Mouse (Mus musculus) frontal cortex, postnatal 25 days (tissue): ENCODE results near the gene Nt5c.
"Not testable (repeated sequence)": the region's sequence is repeated elsewhere in the genome, so short reads cannot be mapped to it uniquely, and the experiment has no call there.

ENCODE experiments used
- DNase-seq, 2 experiments: peaks; one replicate each; pipeline ENCODE4 v3.0.0; 2022; ENCODE audit warnings: low spot score in 2 of 2

The Nt5c gene

DNA sequence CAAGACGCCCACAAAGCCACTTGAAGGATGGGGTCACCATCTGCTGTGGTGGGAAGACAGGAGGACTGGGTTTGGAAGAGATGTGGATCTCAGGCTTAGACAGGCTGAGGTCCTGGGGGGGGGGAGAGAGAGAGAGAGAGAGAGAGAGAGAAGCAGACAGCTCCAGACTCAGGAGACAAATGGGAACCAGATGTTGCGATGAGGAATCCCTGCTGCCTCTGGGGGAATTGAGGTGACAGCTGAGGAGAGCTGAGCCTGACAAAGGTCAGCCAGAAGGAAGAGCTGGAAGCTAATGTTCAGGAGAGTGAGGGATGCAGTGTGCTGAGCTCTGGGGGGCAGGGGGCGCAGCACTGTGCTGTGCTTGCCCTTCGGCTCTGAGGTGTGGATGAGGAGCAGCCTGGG lies 24.4 kb downstream of the Nt5c start:
- no peak for DNase-seq

DNA sequence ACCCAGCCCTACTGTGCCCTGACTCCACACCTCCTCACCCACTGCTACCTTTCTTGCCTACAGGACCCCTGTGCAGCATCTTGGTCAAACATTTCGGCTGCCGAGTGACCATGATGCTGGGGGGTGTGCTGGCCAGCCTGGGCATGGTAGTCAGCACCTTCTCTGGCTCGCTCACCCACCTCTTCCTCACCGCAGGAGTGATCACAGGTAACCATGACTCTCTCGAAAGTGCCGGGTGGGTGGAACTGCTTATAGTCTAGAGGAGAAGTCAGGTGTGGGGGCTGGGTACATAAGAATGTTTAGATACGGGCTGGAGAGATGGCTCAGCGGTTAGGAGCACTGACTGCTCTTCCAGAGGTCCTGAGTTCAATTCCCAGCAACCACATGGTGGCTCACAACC lies 26.8 kb downstream of the Nt5c start:
- DNase-seq: no peak

DNA sequence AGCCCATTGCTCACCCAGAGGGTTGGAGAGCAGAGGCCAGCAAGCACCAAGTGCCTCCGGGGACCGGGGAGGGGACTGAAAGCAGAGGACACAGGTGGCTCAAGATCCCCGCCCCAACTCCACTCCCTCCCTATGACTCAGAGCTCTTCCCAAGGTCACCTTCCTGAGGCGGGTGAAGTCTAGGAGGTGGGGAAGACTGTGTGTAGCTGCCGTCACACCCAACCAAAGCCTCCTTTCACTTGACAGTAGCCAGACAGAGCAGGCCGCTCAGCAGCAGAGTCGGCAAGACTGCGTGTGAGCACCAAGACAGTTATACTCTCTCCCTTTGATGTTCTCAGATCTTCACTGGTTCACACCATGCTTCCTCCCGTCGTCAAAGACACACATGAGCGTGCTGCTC lies 28.3 kb downstream of the Nt5c start:
- no peak for DNase-seq

DNA sequence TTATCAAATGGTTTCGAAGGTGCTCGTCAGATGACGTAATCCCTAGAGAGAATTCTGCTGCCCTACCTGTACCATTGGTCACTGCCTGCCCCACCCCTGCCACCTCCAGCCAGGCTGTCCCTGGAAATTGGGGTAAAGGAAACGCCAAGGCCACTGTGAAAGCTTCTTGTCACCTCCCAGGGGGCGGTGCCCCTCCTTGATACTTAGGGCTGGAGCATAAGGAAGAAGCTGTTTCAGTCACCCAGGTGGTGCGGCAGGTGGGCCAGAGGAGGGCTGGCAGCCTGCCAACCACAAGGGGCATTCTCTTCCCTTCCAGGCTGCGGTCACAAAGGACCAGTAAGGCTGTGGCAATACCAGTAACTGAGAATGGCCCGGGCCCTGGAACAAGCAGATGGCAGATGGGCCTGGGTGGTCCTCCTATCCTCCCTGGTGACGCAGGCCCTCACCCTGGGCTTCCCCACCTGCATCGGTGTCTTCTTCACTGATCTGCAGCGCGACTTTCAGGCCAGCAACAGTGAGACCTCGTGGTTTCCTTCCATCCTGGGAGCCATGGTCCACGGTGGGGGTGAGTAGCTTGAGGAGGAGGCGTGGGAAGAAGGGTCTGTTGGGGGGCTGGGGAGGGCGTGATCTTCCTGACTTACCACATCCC lies 29.3 kb downstream of the Nt5c start, which contains the start of gene Slc16a5:
Gene Slc16a5 (plus strand): TSS at position 232 of the 649 bp plus-strand sequence.
- no peak for DNase-seq

DNA sequence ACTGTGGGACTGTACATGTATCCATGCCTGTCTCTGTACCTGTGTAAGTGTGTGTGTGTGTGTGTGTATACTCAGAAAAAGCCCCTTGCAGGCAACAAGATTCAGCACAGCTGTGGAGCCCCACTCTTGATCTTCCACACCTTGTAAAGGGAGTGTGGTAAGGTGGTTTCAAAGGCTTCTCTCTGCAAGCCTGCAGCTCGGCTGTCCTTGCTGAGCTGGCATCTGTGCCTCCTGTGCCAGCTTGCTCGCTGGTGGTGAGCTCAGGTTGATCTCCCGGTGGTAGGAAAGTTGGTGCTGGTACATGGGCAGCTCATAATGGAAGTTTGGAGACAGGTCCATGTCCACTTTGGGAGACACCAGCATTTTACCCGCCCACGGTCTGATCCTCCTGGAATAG lies 29.8 kb downstream of the Nt5c start:
- no peak for DNase-seq

DNA sequence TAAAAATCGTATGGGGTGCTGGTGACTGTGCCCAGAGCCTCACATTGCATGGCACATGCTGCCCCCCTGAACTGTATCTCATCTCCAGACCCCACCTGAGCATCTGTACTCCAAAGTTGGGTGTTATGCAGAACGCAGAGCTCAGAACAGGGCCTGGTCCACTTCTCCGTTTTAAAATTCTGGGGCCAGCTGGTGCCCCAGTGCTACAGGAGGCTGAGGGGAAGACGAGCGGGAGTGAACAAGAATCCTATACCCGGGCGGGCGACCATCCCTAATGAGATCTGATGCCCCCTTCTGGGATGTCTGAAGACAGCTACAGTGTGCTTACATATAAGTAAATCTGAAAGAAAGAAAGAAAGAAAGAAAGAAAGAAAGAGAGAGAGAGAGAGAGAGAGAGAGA lies 30.7 kb downstream of the Nt5c start:
- DNase-seq: no peak

DNA sequence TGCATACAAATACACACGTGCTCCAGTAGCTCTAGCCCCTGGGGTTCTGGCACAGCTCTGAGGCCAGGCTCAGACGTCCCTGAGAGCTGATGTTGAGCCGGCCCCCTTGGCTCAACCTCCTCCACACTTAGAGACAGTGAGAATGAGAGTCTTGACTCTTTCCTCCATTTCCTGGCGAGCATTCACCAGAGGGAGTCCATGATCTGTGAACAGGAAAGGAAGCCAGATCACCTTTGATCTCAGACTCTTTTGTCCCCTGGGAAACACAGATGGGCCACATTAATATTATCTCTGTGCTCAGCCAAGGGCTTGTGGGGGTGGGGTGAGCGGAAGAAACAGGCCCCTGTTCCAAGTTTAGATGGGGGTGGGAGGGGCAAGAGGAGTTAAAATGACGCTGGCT lies 34.3 kb downstream of the Nt5c start:
- no peak for DNase-seq

DNA sequence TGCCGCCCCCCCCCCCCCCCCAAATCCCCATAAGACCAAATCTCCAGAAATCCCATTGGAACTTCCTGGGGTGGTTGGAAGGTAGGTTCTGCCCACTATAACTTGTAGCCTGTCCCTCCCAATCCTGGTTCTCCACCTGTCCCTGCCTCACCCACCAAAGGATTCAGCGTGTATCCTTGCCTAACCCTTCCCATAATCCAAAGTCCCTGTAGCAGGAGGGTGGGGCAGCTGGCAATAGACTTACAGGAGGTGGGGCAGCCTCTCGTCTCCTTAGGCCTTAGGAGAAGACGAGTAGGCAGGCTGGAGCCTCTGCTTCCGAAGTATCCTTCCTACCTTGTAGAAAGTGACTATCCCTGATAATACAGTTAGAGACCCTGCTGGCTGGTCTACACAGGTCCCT lies 35.5 kb downstream of the Nt5c start:
- no peak for DNase-seq

DNA sequence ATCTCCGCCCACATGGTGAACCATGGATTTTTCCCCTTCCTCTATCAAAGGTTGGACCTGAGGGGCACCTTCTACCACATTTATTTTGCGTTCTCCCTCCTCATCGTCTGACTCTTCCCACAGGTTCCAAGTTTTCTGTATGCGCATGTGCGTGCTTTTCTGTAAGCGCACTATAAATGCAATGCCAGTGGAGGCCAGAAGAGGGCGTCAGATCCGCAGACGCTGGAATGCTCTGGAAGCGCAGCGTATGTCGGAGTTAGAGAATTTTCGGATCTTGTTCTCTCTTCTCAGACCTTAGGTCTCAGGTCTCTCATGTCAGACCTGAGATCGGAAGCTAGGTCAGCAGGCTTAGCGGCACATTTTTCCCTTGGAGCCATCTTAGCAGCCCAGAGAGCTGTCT lies 36.0 kb downstream of the Nt5c start:
- DNase-seq: no peak

DNA sequence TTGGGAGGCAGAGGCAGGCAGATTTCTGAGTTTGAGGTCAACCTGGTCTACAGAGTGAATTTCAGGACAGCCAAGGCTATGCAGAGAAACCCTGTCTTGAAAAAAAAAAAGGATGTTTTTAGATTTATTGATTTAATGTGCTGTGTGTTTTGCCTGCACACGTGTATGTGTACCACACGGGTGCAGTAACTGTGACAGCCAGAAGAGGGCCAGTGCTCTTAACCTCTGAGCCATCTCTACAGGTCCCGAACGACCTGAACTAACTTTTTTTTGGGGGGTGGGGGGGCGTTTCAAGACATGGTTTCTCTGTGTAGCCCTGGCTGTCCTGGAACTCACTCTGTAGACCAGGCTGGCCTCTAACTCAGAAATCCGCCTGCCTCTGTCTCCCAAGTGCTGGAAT lies 36.8 kb downstream of the Nt5c start:
- DNase-seq: not testable (repeated sequence)

DNA sequence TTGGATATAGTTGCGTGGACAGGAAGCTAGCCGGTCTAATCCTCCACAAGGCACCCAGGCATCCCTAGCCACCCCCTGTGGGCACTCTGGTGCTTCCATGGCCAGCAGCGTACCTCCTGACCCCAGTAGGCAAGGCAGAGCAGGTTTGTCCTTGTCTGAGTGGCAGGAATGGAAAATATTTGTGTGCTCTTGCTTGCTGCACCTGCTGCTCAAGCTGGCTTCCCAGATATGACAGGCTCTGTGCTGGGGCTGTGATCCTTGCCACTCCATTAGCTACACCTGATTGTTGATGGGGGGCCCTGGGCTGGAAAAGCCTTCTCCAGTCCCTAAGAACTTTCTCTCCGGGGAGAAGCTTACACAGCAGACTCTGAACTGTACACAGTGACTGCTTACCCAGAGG lies 38.4 kb downstream of the Nt5c start:
- DNase-seq: no peak

DNA sequence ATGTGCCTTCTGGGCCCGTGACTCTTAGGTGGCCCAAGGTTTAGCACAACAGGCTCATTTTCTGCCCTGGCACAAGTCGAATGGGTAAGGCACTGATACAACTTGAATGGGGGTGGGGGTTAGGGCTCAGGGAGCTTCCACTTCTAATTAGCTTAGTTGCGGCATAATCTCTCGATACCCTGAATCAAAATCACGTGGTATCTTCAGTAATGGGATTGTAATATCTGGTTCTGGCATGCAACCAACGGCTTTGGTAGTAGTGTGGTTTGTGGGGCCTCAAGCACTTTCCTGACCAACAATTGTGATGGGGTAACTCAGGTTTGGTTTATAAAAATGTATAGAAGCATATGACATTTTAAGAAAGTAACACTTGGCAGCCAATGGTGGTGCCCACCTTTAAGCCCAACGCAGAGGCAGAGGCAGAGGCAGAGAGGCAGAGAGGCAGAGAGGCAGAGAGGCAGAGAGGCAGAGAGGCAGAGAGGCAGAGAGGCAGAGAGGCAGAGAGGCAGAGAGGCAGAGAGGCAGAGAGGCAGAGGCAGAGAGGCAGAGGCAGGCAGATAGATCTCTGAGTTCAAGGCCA lies 39.3 kb downstream of the Nt5c start:
- DNase-seq: no peak

DNA sequence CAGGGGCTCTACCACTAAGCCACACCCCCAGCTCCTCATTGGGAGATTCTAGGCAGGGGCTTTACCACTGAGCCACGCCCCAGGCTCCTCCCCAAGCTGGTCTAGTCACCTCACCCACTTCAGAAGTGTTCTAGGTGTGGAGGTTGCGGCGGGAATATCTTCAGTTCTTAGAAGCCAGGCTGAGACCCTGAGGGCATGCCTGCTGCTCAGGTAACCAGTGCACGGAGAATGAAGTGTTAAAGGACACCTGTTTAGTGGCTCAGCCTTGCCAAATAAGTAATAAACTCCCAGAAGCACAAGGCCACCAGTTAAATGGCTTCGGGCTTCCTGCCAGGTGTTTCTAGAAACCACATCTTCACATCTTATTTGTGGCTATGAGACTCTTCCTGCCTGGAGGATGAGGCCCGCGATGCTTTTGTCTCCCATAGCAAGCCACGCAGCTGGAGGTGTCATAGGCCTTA lies 39.9 kb downstream of the Nt5c start:
- no peak for DNase-seq

DNA sequence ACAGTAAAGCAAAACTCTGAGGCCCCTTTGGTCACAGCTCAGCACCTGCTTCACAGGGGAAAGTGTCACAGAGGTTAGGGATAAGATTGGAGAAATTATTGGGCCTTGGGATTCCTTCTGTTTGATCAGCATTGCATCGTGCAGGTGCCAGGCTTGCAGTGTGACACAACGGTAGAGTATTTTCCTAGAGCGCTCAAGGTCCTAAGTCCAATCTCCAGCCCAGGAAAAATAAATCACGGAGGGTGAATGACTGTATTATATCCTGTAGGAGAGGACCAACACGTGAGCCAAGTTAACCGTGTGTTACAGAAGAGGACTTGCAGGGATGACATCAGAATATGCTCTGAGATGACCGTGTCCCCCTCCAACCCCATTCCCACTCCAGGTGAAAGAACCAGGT lies 41.5 kb downstream of the Nt5c start:
- DNase-seq: no peak

DNA sequence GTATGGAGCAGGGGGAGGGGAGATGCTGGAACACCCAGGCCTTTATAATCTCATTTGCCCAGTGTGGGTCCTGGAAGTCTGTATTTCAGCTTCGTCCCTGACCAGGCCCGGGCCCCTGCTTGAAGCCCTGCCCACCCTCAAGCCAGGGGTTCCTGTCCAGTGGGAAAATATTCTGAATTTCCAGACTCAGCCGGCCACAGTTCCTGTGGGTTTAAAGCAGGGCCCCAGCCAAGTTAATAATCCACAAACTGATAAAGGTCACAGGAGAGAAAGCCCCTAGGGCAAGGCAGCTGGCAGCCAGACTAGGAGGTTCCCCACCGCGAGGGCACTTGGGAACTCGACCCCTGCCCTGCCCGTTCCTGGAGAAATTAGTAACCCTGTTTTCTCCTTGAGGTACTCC lies 42.7 kb downstream of the Nt5c start:
- DNase-seq: no peak

DNA sequence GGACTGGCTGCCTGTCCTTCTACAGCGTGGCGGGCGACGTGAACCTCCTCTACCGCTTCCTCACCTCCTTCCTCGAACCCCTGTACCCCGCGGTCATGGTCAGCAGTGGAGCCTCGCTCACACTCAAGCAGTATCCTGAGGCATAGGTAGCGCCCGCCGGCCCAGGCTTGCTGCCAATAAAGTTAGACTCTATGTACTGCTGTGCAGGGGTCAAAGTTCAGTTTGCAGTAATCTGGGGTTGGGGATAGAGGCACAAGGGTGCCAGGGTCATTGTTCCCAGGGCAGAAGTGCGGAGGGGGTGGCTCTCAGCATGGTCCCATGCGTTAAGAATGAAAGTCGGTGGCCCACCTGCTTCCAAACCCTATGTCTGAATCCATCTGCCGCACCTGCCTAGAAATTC lies 43.6 kb downstream of the Nt5c start:
- no peak for DNase-seq

DNA sequence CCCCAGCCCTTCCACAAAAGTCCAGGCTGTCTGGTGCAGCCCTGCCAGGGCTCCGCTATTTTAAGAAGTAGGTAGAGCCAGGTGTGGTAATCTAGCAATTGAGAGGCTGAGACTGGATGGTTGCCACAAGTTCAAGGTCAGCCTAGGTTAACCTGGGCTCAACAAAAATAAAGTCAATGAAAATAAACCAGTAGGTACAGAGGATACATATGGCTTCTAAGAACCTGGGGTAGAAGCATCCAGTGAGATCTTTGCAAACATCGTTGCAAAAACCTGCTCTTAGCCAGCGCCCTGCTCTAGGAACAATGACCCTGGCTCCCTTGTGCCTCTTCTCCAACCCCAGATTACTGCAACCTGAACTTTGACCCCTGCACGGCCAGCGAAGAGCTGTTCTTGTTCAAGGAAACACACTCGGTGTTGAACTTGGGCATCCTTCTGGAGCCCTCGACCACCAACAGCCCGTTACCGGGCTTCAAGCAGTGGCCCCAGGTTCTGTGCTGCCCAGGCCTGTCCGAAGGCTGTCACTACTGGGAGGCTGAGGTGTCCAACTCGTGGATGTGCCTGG lies 44.3 kb downstream of the Nt5c start:
- DNase-seq: no peak

DNA sequence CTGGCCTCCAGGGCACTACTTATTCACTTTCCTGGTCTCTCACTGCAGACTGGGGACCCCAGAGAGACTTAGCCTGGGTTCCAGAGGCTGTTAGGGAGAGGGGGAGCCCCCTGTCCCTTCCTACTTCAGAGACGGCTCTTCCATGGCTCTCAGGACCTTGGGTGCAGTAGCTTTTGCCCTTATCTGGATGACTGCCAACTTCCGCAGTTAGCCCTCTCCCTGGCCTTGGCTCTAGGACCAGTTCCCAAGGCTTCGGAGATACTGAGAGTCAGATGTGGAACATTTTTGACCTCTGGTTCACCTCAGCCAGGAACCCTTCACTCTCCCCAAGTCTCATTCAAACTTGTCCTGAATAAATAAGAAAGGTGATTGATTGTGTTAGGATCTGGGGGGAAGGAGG lies 44.8 kb downstream of the Nt5c start:
- no peak for DNase-seq

DNA sequence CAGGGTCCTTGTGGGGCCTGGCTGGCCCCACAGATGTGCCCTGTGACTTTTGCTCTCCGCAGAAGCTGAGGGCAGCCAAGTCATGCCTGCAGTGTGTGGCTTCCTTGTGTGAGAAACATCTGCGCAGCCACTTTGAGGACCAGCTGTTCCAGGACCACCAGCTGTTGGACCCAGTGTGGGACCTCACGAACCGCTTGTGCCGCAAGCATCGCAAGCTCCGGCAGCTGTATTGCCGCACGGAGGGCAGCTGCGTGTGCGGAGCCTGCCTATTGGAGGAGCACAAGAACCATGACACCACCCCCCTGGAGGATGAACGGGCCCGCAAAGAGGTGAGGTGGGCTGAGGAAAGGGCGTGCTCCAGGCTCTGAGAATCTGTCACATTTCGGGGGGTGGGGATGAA lies 50.2 kb downstream of the Nt5c start:
- DNase-seq: no peak
